Mouse (Mus musculus): ENCODE data around the gene Cd40lg. TPM values are rescaled to one million over a fixed set of nuclear protein-coding genes. Genes with fewer than 3 reads are reported as not detected.

Cd40lg gene
- polyA plus RNA-seq, 1 experiment from 2014 or later, result not detected

DNA sequence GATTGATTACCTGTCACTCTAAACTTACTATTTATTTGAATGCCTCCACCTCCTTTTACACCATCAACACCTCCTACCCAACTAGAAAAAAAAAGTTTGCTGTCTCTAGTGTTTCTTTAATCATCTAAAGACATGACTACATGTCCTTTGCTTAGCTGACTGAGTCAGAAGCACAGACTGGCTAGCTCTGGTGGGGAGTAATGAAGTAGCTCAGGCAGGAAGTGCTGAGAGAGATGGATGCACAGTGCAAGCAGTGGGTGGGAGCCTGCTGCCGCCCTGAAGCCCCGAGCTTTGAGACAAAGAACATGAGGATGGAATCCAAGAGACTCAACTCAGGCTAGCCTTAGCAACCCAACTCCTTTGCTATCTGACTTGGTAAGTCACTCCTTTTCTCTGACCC lies 11.5 kb upstream of the Cd40lg start:
- no peak for ATAC-seq
- 60% methylated on average over 2 of the region's 2 CpGs for WGBS
- H3K4me3 ChIP-seq (ENCODE audit: low read length), result no peak overlapping the region

DNA sequence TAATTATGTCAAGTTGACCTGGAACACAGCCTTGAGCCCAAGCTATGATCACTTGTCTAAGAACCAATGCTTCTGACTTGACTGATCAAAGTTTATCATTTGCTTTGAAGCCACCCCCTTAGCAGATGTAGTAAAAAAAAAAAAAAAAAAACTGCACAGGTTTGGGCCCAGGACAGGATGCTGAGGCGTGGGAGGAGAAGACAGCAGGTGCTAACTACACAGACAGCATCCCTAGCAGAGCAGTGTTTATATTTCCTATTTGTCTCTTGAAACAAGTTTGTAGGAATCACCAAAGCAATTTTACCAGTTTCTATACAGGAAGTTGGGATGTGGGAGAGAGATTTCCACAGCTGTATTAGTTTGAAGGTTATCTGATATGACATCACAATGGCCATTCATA lies 1.4 kb upstream of the Cd40lg start:
- 61% methylated on average over 1 of the region's 1 CpGs for WGBS
- no peaks in the 10 kb centered on the region for H3K9me3 ChIP-seq (ENCODE audit: control insufficient read depth, low read length)
- H3K36me3 ChIP-seq (ENCODE audit: control insufficient read depth, insufficient read depth, low read length), result no peaks in the 10 kb centered on the region

More for the DNA sequence above, 11.5 kb upstream of the Cd40lg start:
- H3K27ac ChIP-seq (ENCODE audit: low read length), result no peak overlapping the region
- H3K9ac ChIP-seq (ENCODE audit: low read depth, low read length), result no peak overlapping the region
- no peaks in the 10 kb centered on the region for H3K36me3 ChIP-seq (ENCODE audit: control insufficient read depth, insufficient read depth, low read length)
- no peaks in the 10 kb centered on the region for H3K9me3 ChIP-seq (ENCODE audit: control insufficient read depth, low read length)
- no peaks in the 10 kb centered on the region for H3K27me3 ChIP-seq (replicated peaks; ENCODE audit: control insufficient read depth, insufficient read depth, low read length)
- no peaks in the 10 kb centered on the region for H3K4me1 ChIP-seq (ENCODE audit: control insufficient read depth, insufficient read depth, low read length)
- H3K4me2 ChIP-seq (ENCODE audit: low read depth, low read length), result no peak overlapping the region

DNA sequence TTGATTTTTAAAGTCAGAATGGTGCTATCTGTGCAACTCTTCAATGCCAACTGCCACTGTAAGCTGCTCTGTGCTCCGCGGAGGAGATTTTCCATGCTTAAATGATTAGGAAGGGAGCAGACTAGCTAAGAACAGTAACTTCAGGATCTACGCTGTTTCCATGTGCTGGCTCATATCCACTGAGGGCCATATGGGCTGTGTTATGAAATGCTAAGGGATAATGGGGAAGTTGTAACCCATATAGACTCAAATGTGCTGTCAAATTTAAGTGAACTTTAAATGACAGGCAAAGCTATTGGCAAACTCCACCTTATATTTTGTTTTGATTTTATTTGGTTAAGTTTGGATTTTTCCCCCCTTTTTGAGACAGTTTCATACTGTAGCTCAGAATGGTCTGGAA lies 919 bp downstream of the Cd40lg start:
- no peak overlapping the region for H3K4me2 ChIP-seq (ENCODE audit: low read depth, low read length)
- WGBS, result 88% methylated on average over 3 of the region's 3 CpGs
- no peak for ATAC-seq
- H3K4me3 ChIP-seq (ENCODE audit: low read length), result no peak overlapping the region
- H3K36me3 ChIP-seq (ENCODE audit: control insufficient read depth, insufficient read depth, low read length), result no peaks in the 10 kb centered on the region
- H3K9ac ChIP-seq (ENCODE audit: low read depth, low read length), result no peak overlapping the region
- H3K9me3 ChIP-seq (ENCODE audit: control insufficient read depth, low read length), result no peaks in the 10 kb centered on the region
- no peaks in the 10 kb centered on the region for H3K27me3 ChIP-seq (replicated peaks; ENCODE audit: control insufficient read depth, insufficient read depth, low read length)
- no peak overlapping the region for H3K27ac ChIP-seq (ENCODE audit: low read length)
- no peaks in the 10 kb centered on the region for H3K4me1 ChIP-seq (ENCODE audit: control insufficient read depth, insufficient read depth, low read length)

More for the DNA sequence above, 1.4 kb upstream of the Cd40lg start:
- Histone ChIP-seq H3K27ac (ENCODE audit: low read length) (no peak overlapping the region), H3K4me3 (ENCODE audit: low read length) (no peak overlapping the region), H3K9ac (ENCODE audit: low read depth, low read length) (no peak overlapping the region), H3K27me3 (replicated peaks; ENCODE audit: control insufficient read depth, insufficient read depth, low read length) (no peaks in the 10 kb centered on the region), H3K4me1 (ENCODE audit: control insufficient read depth, insufficient read depth, low read length) (no peaks in the 10 kb centered on the region), H3K4me2 (ENCODE audit: low read depth, low read length) (no peak overlapping the region)
- ATAC-seq, result no peak

DNA sequence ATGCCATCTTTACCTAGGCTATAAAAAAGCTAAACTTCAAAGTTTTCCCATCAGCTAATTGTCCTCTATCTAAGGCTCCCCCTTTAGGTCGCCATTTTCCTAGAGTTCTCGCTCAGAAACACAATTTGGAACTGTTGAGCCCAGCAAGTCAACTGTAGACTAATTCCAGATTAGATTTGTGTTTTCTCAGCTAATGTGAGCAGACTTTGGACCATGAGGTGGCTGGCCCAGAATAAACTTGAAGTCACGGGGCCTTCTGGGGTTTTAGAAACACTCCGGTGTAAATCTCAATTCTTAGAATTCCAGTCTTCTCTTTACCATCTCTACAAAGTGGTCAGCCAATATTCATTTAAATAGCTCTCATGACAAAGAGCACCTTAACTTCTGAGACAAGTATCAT lies 3.6 kb downstream of the Cd40lg start:
- 86% methylated on average over 4 of the region's 4 CpGs for WGBS
- no peaks in the 10 kb centered on the region for H3K4me1 ChIP-seq (ENCODE audit: control insufficient read depth, insufficient read depth, low read length)
- no peak for ATAC-seq

DNA sequence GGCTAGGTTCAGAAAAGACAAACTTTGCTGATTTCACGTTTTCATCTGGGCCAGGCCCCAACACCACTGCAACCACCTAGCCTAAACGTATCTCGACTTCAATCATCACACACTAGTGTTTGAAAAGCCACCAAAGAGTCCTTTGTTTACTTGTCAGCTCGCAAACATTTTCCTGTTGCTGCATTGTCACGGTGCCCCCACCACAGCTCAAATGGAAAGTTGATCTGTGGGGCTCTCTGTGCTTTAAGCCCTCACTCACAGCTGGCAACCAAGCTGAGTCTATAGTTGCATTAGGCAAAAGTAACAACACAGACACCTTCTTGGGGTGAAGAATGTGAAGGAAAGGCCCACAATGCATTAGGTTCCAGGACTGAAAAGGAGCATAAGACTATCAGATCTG lies 4.3 kb downstream of the Cd40lg start:
- Histone ChIP-seq H3K4me1 (ENCODE audit: control insufficient read depth, insufficient read depth, low read length) (no peaks in the 10 kb centered on the region), H3K27me3 (replicated peaks; ENCODE audit: control insufficient read depth, insufficient read depth, low read length) (no peaks in the 10 kb centered on the region), H3K4me2 (ENCODE audit: low read depth, low read length) (no peak overlapping the region), H3K36me3 (ENCODE audit: control insufficient read depth, insufficient read depth, low read length) (no peaks in the 10 kb centered on the region), H3K9ac (ENCODE audit: low read depth, low read length) (no peak overlapping the region), H3K4me3 (ENCODE audit: low read length) (no peak overlapping the region), H3K9me3 (ENCODE audit: control insufficient read depth, low read length) (no peaks in the 10 kb centered on the region), H3K27ac (ENCODE audit: low read length) (no peak overlapping the region)
- no peak for ATAC-seq
- WGBS, result 55% methylated on average over 5 of the region's 5 CpGs

More for the DNA sequence above, 3.6 kb downstream of the Cd40lg start:
- Histone ChIP-seq H3K9me3 (ENCODE audit: control insufficient read depth, low read length) (no peaks in the 10 kb centered on the region), H3K27ac (ENCODE audit: low read length) (no peak overlapping the region), H3K36me3 (ENCODE audit: control insufficient read depth, insufficient read depth, low read length) (no peaks in the 10 kb centered on the region), H3K4me2 (ENCODE audit: low read depth, low read length) (no peak overlapping the region), H3K27me3 (replicated peaks; ENCODE audit: control insufficient read depth, insufficient read depth, low read length) (no peaks in the 10 kb centered on the region), H3K9ac (ENCODE audit: low read depth, low read length) (no peak overlapping the region), H3K4me3 (ENCODE audit: low read length) (no peak overlapping the region)

DNA sequence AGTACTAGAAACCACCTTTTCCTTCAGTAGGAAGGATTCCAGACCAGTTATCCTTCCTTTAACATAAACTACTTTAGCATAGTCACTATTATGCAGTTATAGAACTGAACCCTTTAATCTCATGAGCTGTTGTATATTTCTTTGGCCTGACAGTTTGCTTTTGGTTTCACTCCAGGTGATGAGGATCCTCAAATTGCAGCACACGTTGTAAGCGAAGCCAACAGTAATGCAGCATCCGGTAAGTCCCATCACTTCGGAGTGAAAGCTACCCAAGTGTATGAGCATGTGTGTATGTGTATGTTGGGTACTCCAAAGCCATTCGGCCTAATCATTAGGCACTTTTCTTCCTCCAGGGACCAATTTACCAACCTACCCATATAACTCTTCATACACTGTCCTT lies 7.6 kb downstream of the Cd40lg start:
- ATAC-seq, result no peak
- no peak overlapping the region for H3K4me3 ChIP-seq (ENCODE audit: low read length)
- H3K9me3 ChIP-seq (ENCODE audit: control insufficient read depth, low read length), result no peaks in the 10 kb centered on the region
- no peaks in the 10 kb centered on the region for H3K27me3 ChIP-seq (replicated peaks; ENCODE audit: control insufficient read depth, insufficient read depth, low read length)
- WGBS, result 88% methylated on average over 5 of the region's 5 CpGs
- H3K9ac ChIP-seq (ENCODE audit: low read depth, low read length), result no peak overlapping the region
- H3K36me3 ChIP-seq (ENCODE audit: control insufficient read depth, insufficient read depth, low read length), result no peaks in the 10 kb centered on the region
- H3K27ac ChIP-seq (ENCODE audit: low read length), result no peak overlapping the region
- H3K4me2 ChIP-seq (ENCODE audit: low read depth, low read length), result no peak overlapping the region
- H3K4me1 ChIP-seq (ENCODE audit: control insufficient read depth, insufficient read depth, low read length), result no peaks in the 10 kb centered on the region

DNA sequence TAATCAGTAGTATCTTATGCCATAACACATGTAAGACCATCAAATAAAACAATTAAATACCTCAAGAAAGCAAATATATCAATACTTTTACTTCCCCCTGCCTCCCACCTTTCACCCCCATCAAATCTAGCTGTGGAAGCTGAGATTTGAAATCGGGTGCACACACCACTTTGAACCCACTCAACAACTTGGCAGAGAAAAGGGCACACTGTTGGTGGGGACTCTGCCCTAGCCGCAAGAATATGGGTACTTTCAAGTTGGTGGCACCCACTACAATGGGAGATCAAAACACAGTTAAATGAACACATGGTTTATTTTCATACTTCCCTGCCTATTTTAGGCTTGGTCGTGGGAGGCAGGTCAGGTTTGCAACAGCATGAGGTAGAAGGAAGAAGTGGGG lies 9.9 kb downstream of the Cd40lg start:
- no peak overlapping the region for H3K4me2 ChIP-seq (ENCODE audit: low read depth, low read length)
- no peak overlapping the region for H3K27ac ChIP-seq (ENCODE audit: low read length)
- H3K4me3 ChIP-seq (ENCODE audit: low read length), result no peak overlapping the region
- no peaks in the 10 kb centered on the region for H3K36me3 ChIP-seq (ENCODE audit: control insufficient read depth, insufficient read depth, low read length)
- H3K27me3 ChIP-seq (replicated peaks; ENCODE audit: control insufficient read depth, insufficient read depth, low read length), result no peaks in the 10 kb centered on the region
- no peak for ATAC-seq
- WGBS, result 72% methylated on average over 3 of the region's 3 CpGs
- H3K4me1 ChIP-seq (ENCODE audit: control insufficient read depth, insufficient read depth, low read length), result no peaks in the 10 kb centered on the region
- H3K9me3 ChIP-seq (ENCODE audit: control insufficient read depth, low read length), result no peaks in the 10 kb centered on the region
- H3K9ac ChIP-seq (ENCODE audit: low read depth, low read length), result no peak overlapping the region

DNA sequence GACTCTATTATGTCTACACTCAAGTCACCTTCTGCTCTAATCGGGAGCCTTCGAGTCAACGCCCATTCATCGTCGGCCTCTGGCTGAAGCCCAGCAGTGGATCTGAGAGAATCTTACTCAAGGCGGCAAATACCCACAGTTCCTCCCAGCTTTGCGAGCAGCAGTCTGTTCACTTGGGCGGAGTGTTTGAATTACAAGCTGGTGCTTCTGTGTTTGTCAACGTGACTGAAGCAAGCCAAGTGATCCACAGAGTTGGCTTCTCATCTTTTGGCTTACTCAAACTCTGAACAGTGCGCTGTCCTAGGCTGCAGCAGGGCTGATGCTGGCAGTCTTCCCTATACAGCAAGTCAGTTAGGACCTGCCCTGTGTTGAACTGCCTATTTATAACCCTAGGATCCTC lies 11.4 kb downstream of the Cd40lg start:
- 80% methylated on average over 10 of the region's 10 CpGs for WGBS
- ATAC-seq, result no peak
- H3K9me3 ChIP-seq (ENCODE audit: control insufficient read depth, low read length), result no peaks in the 10 kb centered on the region
- H3K4me3 ChIP-seq (ENCODE audit: low read length), result no peak overlapping the region
- H3K27ac ChIP-seq (ENCODE audit: low read length), result no peak overlapping the region
- H3K4me1 ChIP-seq (ENCODE audit: control insufficient read depth, insufficient read depth, low read length), result no peaks in the 10 kb centered on the region
- no peaks in the 10 kb centered on the region for H3K36me3 ChIP-seq (ENCODE audit: control insufficient read depth, insufficient read depth, low read length)
- no peak overlapping the region for H3K9ac ChIP-seq (ENCODE audit: low read depth, low read length)
- no peak overlapping the region for H3K4me2 ChIP-seq (ENCODE audit: low read depth, low read length)
- H3K27me3 ChIP-seq (replicated peaks; ENCODE audit: control insufficient read depth, insufficient read depth, low read length), result no peaks in the 10 kb centered on the region

DNA sequence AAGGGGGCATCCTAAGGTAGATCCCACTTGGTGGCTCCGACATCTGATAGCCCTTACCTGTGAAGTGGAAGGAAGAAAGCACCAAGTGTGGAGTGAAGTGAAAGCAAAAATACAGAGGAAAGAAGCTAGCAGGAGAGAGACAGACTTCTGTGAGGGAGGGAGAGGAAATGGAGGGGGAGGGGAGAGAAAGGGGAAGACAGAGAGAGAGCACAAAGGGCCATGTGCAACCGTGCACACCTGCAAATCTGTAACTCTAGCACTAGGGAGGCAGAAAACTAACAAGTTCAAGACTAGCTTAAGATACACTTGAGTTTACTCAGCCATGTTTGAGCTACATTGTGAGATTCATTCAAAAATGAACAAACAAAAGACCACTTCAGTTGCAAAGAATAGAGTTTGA lies 16.2 kb downstream of the Cd40lg start:
- Histone ChIP-seq H3K9me3 (ENCODE audit: control insufficient read depth, low read length) (no peaks in the 10 kb centered on the region), H3K4me1 (ENCODE audit: control insufficient read depth, insufficient read depth, low read length) (no peaks in the 10 kb centered on the region), H3K27me3 (replicated peaks; ENCODE audit: control insufficient read depth, insufficient read depth, low read length) (no peaks in the 10 kb centered on the region), H3K4me3 (ENCODE audit: low read length) (no peak overlapping the region), H3K4me2 (ENCODE audit: low read depth, low read length) (no peak overlapping the region), H3K27ac (ENCODE audit: low read length) (no peak overlapping the region), H3K9ac (ENCODE audit: low read depth, low read length) (no peak overlapping the region), H3K36me3 (ENCODE audit: control insufficient read depth, insufficient read depth, low read length) (no peaks in the 10 kb centered on the region)
- WGBS, result 63% methylated on average over 2 of the region's 2 CpGs
- ATAC-seq, result no peak

DNA sequence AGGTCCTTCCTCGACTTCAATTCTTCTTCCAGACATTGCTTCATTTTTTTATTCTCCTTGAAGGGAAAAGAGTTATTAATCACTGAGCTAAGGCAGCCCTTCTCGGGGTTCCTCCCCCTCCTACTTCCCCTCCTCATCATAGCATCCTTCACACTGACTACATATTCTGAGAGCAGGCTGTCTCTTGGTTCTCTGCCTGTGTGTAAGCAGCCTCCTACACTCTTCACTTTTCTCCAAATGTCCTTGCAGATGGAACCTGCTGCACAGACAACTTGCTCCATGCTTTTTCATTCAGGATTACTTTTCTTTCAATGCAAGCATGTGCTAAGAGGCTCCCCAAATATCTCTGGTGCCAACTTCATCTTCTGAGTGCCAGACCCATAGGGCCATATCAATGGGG lies 21.7 kb downstream of the Cd40lg start:
- no peaks in the 10 kb centered on the region for H3K9me3 ChIP-seq (ENCODE audit: control insufficient read depth, low read length)
- H3K9ac ChIP-seq (ENCODE audit: low read depth, low read length), result no peak overlapping the region

More for the DNA sequence above, 21.7 kb downstream of the Cd40lg start:
- 47% methylated on average over 2 of the region's 2 CpGs for WGBS
- Histone ChIP-seq H3K36me3 (ENCODE audit: control insufficient read depth, insufficient read depth, low read length) (no peaks in the 10 kb centered on the region), H3K4me1 (ENCODE audit: control insufficient read depth, insufficient read depth, low read length) (no peaks in the 10 kb centered on the region), H3K4me2 (ENCODE audit: low read depth, low read length) (no peak overlapping the region), H3K27ac (ENCODE audit: low read length) (no peak overlapping the region), H3K27me3 (replicated peaks; ENCODE audit: control insufficient read depth, insufficient read depth, low read length) (no peaks in the 10 kb centered on the region), H3K4me3 (ENCODE audit: low read length) (no peak overlapping the region)
- ATAC-seq, result no peak

Data from intestine, embryonic 16.5 days (tissue).